Mouse (Mus musculus): ENCODE measurements around the gene Hist1h3a. TPM values are rescaled to one million over a fixed set of nuclear protein-coding genes. Genes with fewer than 3 reads are reported as not detected.
"Not testable (repeated sequence)": the region's sequence is repeated elsewhere in the genome, so short reads cannot be mapped to it uniquely, and the experiment has no call there.

The Hist1h3a gene
- 0.89 and 1.2 TPM in 2 replicates for polyA plus RNA-seq (2015; fragmentation: Nextera tagmentation; extraction: Ambion mirVana)

- Histone ChIP-seq H3K4me3 (ENCODE audit: low read length) (peak within 1 kb of the TSS; percentile 68), H3K4me1 (ENCODE audit: control insufficient read depth, insufficient read depth, low read depth, low read length) (peaks cover 18% of the 10 kb centered on the region), H3K9ac (ENCODE audit: low read depth, low read length) (peak within 1 kb of the TSS; percentile 52), H3K27ac (ENCODE audit: low read depth, low read length) (peak within 1 kb of the TSS; percentile 82), H3K4me2 (ENCODE audit: low read length) (peak within 1 kb of the TSS; percentile 94)
- peak; percentile 80 for ATAC-seq
- H3K9me3 ChIP-seq (ENCODE audit: control insufficient read depth, low read length); H3K36me3 ChIP-seq (ENCODE audit: control insufficient read depth, insufficient read depth, low read length); H3K27me3 ChIP-seq (replicated peaks; ENCODE audit: control insufficient read depth, insufficient read depth, low read length): not testable (repeated sequence)
- under 1% methylated on average over 30 of the region's 52 CpGs for WGBS
Observed at GRCm38 (mm10) chr13:23761871-23762821, at the start of gene Hist1h3a. Gene Hist1h3a (minus strand): TSS chr13:23762386.

- Histone ChIP-seq H3K4me2 (ENCODE audit: low read length) (no peak within 1 kb of the TSS), H3K9me3 (ENCODE audit: control insufficient read depth, low read length) (no peaks in the 10 kb centered on the region), H3K36me3 (ENCODE audit: control insufficient read depth, insufficient read depth, low read length) (no peaks in the 10 kb centered on the region), H3K27ac (ENCODE audit: low read depth, low read length) (no peak within 1 kb of the TSS), H3K4me3 (ENCODE audit: low read length) (no peak within 1 kb of the TSS), H3K27me3 (replicated peaks; ENCODE audit: control insufficient read depth, insufficient read depth, low read length) (no peaks in the 10 kb centered on the region), H3K9ac (ENCODE audit: low read depth, low read length) (no peak within 1 kb of the TSS), H3K4me1 (ENCODE audit: control insufficient read depth, insufficient read depth, low read depth, low read length) (no peaks in the 10 kb centered on the region)
- ATAC-seq = no peak
- WGBS = 90% methylated on average over 15 of the region's 15 CpGs
Observed at GRCm38 (mm10) chr13:23806422-23807052, 44.4 kb upstream of the Hist1h3a start, which contains the start of gene Slc17a2. Gene Slc17a2 (plus strand): TSS chr13:23806993.

GRCm38 (mm10) chr13:23804532-23804931 lies 42.3 kb upstream of the Hist1h3a start:
- H3K4me3 ChIP-seq (ENCODE audit: low read length) = no peak overlapping the region
- no peaks in the 10 kb centered on the region for H3K36me3 ChIP-seq (ENCODE audit: control insufficient read depth, insufficient read depth, low read length)
- H3K9ac ChIP-seq (ENCODE audit: low read depth, low read length) = no peak overlapping the region
- H3K27me3 ChIP-seq (replicated peaks; ENCODE audit: control insufficient read depth, insufficient read depth, low read length) = no peaks in the 10 kb centered on the region
- H3K9me3 ChIP-seq (ENCODE audit: control insufficient read depth, low read length) = no peaks in the 10 kb centered on the region
- H3K4me1 ChIP-seq (ENCODE audit: control insufficient read depth, insufficient read depth, low read depth, low read length) = no peaks in the 10 kb centered on the region
- H3K4me2 ChIP-seq (ENCODE audit: low read length) = no peak overlapping the region
- no peak for ATAC-seq
- 87% methylated on average over 2 of the region's 2 CpGs for WGBS
- H3K27ac ChIP-seq (ENCODE audit: low read depth, low read length) = no peak overlapping the region

- Histone ChIP-seq H3K4me2 (ENCODE audit: low read length) (no peak overlapping the region), H3K4me3 (ENCODE audit: low read length) (no peak overlapping the region), H3K9me3 (ENCODE audit: control insufficient read depth, low read length) (no peaks in the 10 kb centered on the region), H3K27me3 (replicated peaks; ENCODE audit: control insufficient read depth, insufficient read depth, low read length) (no peaks in the 10 kb centered on the region), H3K4me1 (ENCODE audit: control insufficient read depth, insufficient read depth, low read depth, low read length) (no peaks in the 10 kb centered on the region), H3K36me3 (ENCODE audit: control insufficient read depth, insufficient read depth, low read length) (no peaks in the 10 kb centered on the region), H3K27ac (ENCODE audit: low read depth, low read length) (no peak overlapping the region), H3K9ac (ENCODE audit: low read depth, low read length) (no peak overlapping the region)
- ATAC-seq = no peak
- 84% methylated on average over 5 of the region's 5 CpGs for WGBS
Observed at GRCm38 (mm10) chr13:23799405-23799804, 37.2 kb upstream of the Hist1h3a start.

- ATAC-seq = peak; percentile 73; the same call in 1 of the 2 replicates
- WGBS = 44% methylated on average over 2 of the region's 2 CpGs
- H3K9me3 ChIP-seq (ENCODE audit: control insufficient read depth, low read length) = no peaks in the 10 kb centered on the region
Observed at GRCm38 (mm10) chr13:23792520-23792919, 30.3 kb upstream of the Hist1h3a start.

GRCm38 (mm10) chr13:23779025-23779424 lies 16.8 kb upstream of the Hist1h3a start:
- no peak overlapping the region for H3K27ac ChIP-seq (ENCODE audit: low read depth, low read length)
- no peaks in the 10 kb centered on the region for H3K27me3 ChIP-seq (replicated peaks; ENCODE audit: control insufficient read depth, insufficient read depth, low read length)
- H3K9ac ChIP-seq (ENCODE audit: low read depth, low read length) = no peak overlapping the region
- H3K9me3 ChIP-seq (ENCODE audit: control insufficient read depth, low read length) = no peaks in the 10 kb centered on the region
- no peaks in the 10 kb centered on the region for H3K36me3 ChIP-seq (ENCODE audit: control insufficient read depth, insufficient read depth, low read length)
- no peak overlapping the region for H3K4me2 ChIP-seq (ENCODE audit: low read length)
- no peak for ATAC-seq
- no peak overlapping the region for H3K4me3 ChIP-seq (ENCODE audit: low read length)
- 93% methylated on average over 4 of the region's 4 CpGs for WGBS
- H3K4me1 ChIP-seq (ENCODE audit: control insufficient read depth, insufficient read depth, low read depth, low read length) = no peaks in the 10 kb centered on the region

More at GRCm38 (mm10) chr13:23792520-23792919, 30.3 kb upstream of the Hist1h3a start:
- Histone ChIP-seq H3K27me3 (replicated peaks; ENCODE audit: control insufficient read depth, insufficient read depth, low read length) (no peaks in the 10 kb centered on the region), H3K4me3 (ENCODE audit: low read length) (no peak overlapping the region), H3K27ac (ENCODE audit: low read depth, low read length) (no peak overlapping the region), H3K4me1 (ENCODE audit: control insufficient read depth, insufficient read depth, low read depth, low read length) (no peaks in the 10 kb centered on the region), H3K36me3 (ENCODE audit: control insufficient read depth, insufficient read depth, low read length) (no peaks in the 10 kb centered on the region), H3K4me2 (ENCODE audit: low read length) (no peak overlapping the region), H3K9ac (ENCODE audit: low read depth, low read length) (no peak overlapping the region)

GRCm38 (mm10) chr13:23778339-23778738 lies 16.2 kb upstream of the Hist1h3a start:
- Histone ChIP-seq H3K4me3 (ENCODE audit: low read length) (no peak overlapping the region), H3K9ac (ENCODE audit: low read depth, low read length) (no peak overlapping the region), H3K27ac (ENCODE audit: low read depth, low read length) (no peak overlapping the region), H3K4me2 (ENCODE audit: low read length) (no peak overlapping the region), H3K4me1 (ENCODE audit: control insufficient read depth, insufficient read depth, low read depth, low read length) (no peaks in the 10 kb centered on the region), H3K36me3 (ENCODE audit: control insufficient read depth, insufficient read depth, low read length) (no peaks in the 10 kb centered on the region), H3K27me3 (replicated peaks; ENCODE audit: control insufficient read depth, insufficient read depth, low read length) (no peaks in the 10 kb centered on the region), H3K9me3 (ENCODE audit: control insufficient read depth, low read length) (no peaks in the 10 kb centered on the region)
- 94% methylated on average over 7 of the region's 7 CpGs for WGBS
- ATAC-seq = no peak

- Histone ChIP-seq H3K27me3 (replicated peaks; ENCODE audit: control insufficient read depth, insufficient read depth, low read length) (no peaks in the 10 kb centered on the region), H3K9ac (ENCODE audit: low read depth, low read length) (no peak overlapping the region), H3K36me3 (ENCODE audit: control insufficient read depth, insufficient read depth, low read length) (no peaks in the 10 kb centered on the region), H3K9me3 (ENCODE audit: control insufficient read depth, low read length) (no peaks in the 10 kb centered on the region), H3K4me1 (ENCODE audit: control insufficient read depth, insufficient read depth, low read depth, low read length) (peaks cover 3% of the 10 kb centered on the region; the same call in 1 of the 2 replicates), H3K27ac (ENCODE audit: low read depth, low read length) (no peak overlapping the region), H3K4me2 (ENCODE audit: low read length) (peak overlapping the region; percentile 52), H3K4me3 (ENCODE audit: low read length) (peak overlapping the region; percentile 17; the same call in 1 of the 2 replicates)
- ATAC-seq = peak; percentile 92
- 25% methylated on average over 21 of the region's 21 CpGs for WGBS
Observed at GRCm38 (mm10) chr13:23772561-23773313, 10.6 kb upstream of the Hist1h3a start.
